ENCODE assay signal across 15 mouse cellular contexts in genomic region chr13:104012214-104012833, GRCm38 (mm10).
"Had no signal": no experiment of that assay in that cellular context is flagged by ENCODE, and none has a peak within 500 bp of the region (broad histone marks: within the 10 kb centered on the region; RNA-seq: fewer than 3 reads in every experiment).

No protein-coding gene starts in this region.

- H3K9ac ChIP-seq: intestine, embryonic 15.5 days; limb, embryonic 12.5 days; liver, embryonic 14.5 days had no signal

- H3K36me3 ChIP-seq: intestine, embryonic 15.5 days; limb, embryonic 12.5 days had no signal

- H3K27me3 ChIP-seq: intestine, embryonic 15.5 days; limb, embryonic 12.5 days had no signal

- H3K4me1 ChIP-seq: intestine, embryonic 15.5 days had no signal

- DNase-seq: kidney, adult 8-10 months; kidney, postnatal 25 days; layer of hippocampus, adult 9-11 months; layer of hippocampus, postnatal 36 days; liver; lung, adult 2 months; lung, postnatal 36 days; right cerebral cortex, adult 18-20 months; right cerebral cortex, postnatal 25 days; thymus, postnatal 36 days had no signal

- ATAC-seq: intestine, embryonic 15.5 days; lung, postnatal 0 days; midbrain, embryonic 16.5 days had no signal

- H3K4me2 ChIP-seq: intestine, embryonic 15.5 days; limb, embryonic 12.5 days had no signal

- H3K9me3 ChIP-seq: intestine, embryonic 15.5 days; limb, embryonic 12.5 days had no signal

- H3K4me3 ChIP-seq: intestine, embryonic 15.5 days; limb, embryonic 12.5 days had no signal

- H3K27ac ChIP-seq: intestine, embryonic 15.5 days; limb, embryonic 12.5 days; liver, embryonic 14.5 days had no signal
